Mouse (Mus musculus) forebrain, embryonic 10.5 days (tissue): ENCODE results near the gene Nmt2. TPM values are rescaled to one million over a fixed set of nuclear protein-coding genes. Genes with fewer than 3 reads are reported as not detected.

Source experiments
- DNase-seq: peaks from one replicate; pipeline ENCODE4 v3.0.0-alpha.2; 2017; ENCODE audit warnings: low spot score; ENCODE audit errors: extremely low spot score
- H3K27ac ChIP-seq: fragments of 300-500 bp; sonication (generic); 2 replicates; pipeline ENCODE4 v1.5.1; 2016; ENCODE audit warnings: mild to moderate bottlenecking
- H3K27me3 ChIP-seq: fragments of 300-500 bp; sonication (generic); 2 replicates; pipeline ENCODE4 v1.6.1; 2016; ENCODE audit warnings: mild to moderate bottlenecking; ENCODE audit not compliant: poor library complexity, severe bottlenecking
- H3K36me3 ChIP-seq: fragments of 300-500 bp; sonication (generic); replicated peaks from 2 replicates; pipeline ENCODE4 v1.6.1; 2016; ENCODE audit warnings: mild to moderate bottlenecking, moderate library complexity
- H3K4me1 ChIP-seq: fragments of 300-500 bp; sonication (generic); 2 replicates; pipeline ENCODE4 v1.6.1; 2016
- H3K4me3 ChIP-seq: fragments of 300-500 bp; sonication (generic); 2 replicates; pipeline ENCODE4 v1.5.1; 2016; ENCODE audit warnings: mild to moderate bottlenecking, moderate library complexity
- H3K9me3 ChIP-seq: fragments of 300-500 bp; sonication (generic); 2 replicates; pipeline ENCODE4 v1.6.1; 2016; ENCODE audit warnings: mild to moderate bottlenecking, moderate library complexity
- WGBS: fragments of 180-500 bp; shearing (Covaris S2); methylation state at CpG from one replicate; pipeline ENCODE4 v1.1.7; 2016; 5-methylcytosine and 5-hydroxymethylcytosine counted together
- polyA plus RNA-seq: library from polyadenylated mRNA; unstranded; fragments of >200 nt; fragmentation: Nextera tagmentation; extraction: Ambion mirVana; gene quantifications from 2 replicates; pipeline ENCODE4 v1.2.1, GENCODE M21; 2016

The Nmt2 gene
- polyA plus RNA-seq, 1 experiment from 2014 or later, result 63.6 TPM

DNA sequence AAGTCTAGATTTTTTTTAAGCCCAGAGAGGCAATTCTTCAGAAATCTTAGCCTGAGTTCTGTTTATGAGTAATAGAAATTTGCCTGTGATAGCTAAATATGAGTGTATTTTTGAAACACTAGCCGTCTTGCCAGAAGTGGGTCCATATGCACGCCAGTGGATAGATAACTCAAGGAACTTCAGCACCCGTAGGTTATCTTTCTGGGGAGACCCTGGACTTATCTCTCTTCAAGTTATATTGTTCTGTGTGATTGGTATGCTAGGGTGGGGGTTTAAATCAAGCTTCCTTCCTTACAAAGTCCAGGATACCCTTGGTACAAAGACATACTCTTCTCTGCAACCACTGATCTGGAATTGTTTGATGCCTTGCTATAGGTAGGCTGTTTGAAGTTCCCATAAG lies 1.7 kb downstream of the Nmt2 start:
- Histone ChIP-seq H3K27ac (no peak overlapping the region), H3K9me3 (no peaks in the 10 kb centered on the region), H3K36me3 (no peaks in the 10 kb centered on the region), H3K4me1 (peaks cover 26% of the 10 kb centered on the region), H3K4me3 (peak overlapping the region; percentile 83), H3K27me3 (no peaks in the 10 kb centered on the region)
- DNase-seq, result no peak
- WGBS, result 79% methylated on average over 3 of the region's 3 CpGs

DNA sequence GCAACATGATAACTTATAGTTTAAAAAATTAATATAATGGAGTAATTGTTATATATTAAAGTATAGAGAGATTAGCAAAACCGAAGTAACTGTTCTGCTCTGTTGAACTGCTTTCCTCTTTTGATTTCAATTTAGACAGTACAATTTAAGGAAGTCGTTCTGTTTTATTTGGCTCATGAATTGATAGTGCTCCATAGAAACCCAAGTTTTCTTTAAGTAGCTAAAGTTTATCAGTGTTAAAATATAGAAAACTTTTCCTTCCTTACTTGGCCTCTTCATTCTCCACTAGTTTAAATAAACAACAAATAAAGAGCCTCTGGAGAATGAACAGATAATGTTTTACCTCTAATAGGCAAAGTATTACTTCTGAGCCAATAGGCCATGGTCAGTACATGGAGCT lies 2.2 kb downstream of the Nmt2 start:
- Histone ChIP-seq H3K27ac (no peak overlapping the region), H3K27me3 (no peaks in the 10 kb centered on the region), H3K9me3 (no peaks in the 10 kb centered on the region), H3K4me3 (no peak overlapping the region), H3K36me3 (no peaks in the 10 kb centered on the region), H3K4me1 (peaks cover 26% of the 10 kb centered on the region)
- 91% methylated on average over 2 of the region's 2 CpGs for WGBS
- DNase-seq, result no peak

DNA sequence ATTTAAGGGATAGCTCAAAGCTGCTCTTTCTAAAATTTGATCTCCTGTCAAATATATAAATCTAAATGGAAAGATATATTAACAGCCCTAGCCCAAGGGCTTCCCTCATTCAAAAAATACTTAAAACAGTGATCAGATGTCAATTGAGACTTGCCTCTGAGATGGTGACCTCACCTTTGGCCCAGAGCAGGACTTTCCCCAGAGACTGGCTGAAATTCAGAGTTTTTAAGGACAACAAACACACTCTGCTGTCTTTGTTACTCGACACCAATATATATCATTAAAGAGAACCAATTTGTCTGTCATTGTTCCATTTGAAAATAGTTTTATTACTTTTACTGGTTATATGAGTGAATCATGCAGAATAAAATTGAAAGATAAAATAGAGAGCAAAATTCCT lies 5.6 kb downstream of the Nmt2 start:
- H3K27me3 ChIP-seq, result no peaks in the 10 kb centered on the region
- no peaks in the 10 kb centered on the region for H3K9me3 ChIP-seq
- H3K36me3 ChIP-seq, result no peaks in the 10 kb centered on the region; the same call in 1 of the 2 replicates
- peaks cover 11% of the 10 kb centered on the region for H3K4me1 ChIP-seq
- no peak overlapping the region for H3K4me3 ChIP-seq
- no peak overlapping the region for H3K27ac ChIP-seq
- 91% methylated on average over 1 of the region's 1 CpGs for WGBS
- no peak for DNase-seq

DNA sequence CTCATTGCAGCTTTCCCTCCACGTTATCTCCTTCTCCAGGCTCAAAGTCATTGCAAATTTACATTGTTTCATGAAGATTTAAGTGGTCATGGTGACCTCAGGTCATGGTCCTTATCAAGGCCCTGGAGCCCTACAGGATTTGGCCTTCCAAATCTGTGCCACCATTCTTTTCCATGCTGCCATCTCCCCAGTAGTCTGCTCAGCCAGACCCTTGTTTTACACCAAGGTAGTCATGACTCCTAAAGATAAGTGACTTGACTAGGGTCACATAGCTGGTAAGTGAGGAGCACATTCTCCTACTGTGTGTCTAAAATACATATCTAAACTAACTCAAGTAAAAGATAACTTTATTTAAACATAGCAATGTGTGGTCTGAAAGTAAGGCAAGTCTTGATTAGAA lies 8.2 kb downstream of the Nmt2 start:
- Histone ChIP-seq H3K27ac (no peak overlapping the region), H3K36me3 (no peaks in the 10 kb centered on the region; the same call in 1 of the 2 replicates), H3K4me3 (no peak overlapping the region), H3K4me1 (no peaks in the 10 kb centered on the region), H3K27me3 (no peaks in the 10 kb centered on the region), H3K9me3 (no peaks in the 10 kb centered on the region)
- WGBS, result 86% methylated on average over 1 of the region's 1 CpGs
- no peak for DNase-seq

DNA sequence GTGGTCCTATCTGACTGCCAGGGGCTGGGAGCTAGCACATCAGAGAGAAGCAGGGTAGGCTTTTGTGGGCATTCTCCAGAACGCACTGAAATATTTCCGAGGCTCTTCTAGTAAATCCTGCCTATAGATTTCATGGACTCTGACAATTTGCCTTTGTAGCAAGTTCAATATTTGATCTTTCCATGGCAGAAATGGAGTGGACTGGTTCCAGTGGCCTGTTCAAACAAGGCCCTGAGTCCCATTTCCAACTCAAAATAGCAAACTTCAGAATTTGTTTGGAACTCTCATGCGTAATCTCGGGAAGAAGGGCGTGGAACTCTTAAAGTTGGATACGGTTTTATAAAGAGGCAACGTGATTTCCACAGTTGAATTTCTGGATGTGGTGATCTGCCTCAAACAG lies 11.8 kb downstream of the Nmt2 start:
- no peaks in the 10 kb centered on the region for H3K27me3 ChIP-seq
- no peaks in the 10 kb centered on the region; the same call in 1 of the 2 replicates for H3K36me3 ChIP-seq
- H3K9me3 ChIP-seq, result no peaks in the 10 kb centered on the region
- 97% methylated on average over 7 of the region's 7 CpGs for WGBS
- H3K4me1 ChIP-seq, result no peaks in the 10 kb centered on the region
- H3K4me3 ChIP-seq, result no peak overlapping the region
- H3K27ac ChIP-seq, result no peak overlapping the region
- DNase-seq, result no peak

DNA sequence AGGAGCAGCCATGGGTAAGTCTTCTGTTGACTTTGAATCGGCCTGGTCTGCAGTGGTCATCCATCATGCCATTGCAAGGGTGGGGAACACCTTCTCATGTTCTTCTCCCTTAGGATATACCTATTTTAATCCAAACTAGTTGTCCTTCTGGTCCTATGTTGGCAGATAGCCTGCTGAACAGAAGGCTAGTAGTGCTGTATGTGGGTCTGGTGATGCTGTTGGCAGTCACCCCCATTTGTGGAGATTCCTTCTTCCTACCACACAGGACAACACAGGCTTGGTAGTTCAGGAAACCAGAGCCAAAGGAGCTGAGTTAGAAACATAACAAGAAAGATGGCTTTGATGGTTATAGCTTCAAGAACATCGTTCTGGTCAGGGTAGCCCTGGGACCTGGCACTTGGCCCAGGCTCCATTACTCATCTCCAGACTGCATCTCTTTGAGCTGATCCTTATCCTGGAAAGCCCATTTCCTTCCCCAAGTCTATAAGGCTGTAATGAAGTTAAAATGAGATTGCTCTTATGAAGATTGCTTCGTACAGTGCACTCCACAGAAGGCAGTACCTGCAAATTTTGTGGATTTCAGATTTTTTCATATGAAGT lies 21.5 kb downstream of the Nmt2 start:
- H3K27me3 ChIP-seq, result no peaks in the 10 kb centered on the region
- DNase-seq, result no peak
- H3K27ac ChIP-seq, result no peak overlapping the region
- H3K9me3 ChIP-seq, result peaks cover 2% of the 10 kb centered on the region; the same call in 1 of the 2 replicates
- H3K36me3 ChIP-seq, result peaks cover 31% of the 10 kb centered on the region
- H3K4me3 ChIP-seq, result no peak overlapping the region
- WGBS, result 95% methylated on average over 3 of the region's 3 CpGs
- H3K4me1 ChIP-seq, result no peaks in the 10 kb centered on the region

DNA sequence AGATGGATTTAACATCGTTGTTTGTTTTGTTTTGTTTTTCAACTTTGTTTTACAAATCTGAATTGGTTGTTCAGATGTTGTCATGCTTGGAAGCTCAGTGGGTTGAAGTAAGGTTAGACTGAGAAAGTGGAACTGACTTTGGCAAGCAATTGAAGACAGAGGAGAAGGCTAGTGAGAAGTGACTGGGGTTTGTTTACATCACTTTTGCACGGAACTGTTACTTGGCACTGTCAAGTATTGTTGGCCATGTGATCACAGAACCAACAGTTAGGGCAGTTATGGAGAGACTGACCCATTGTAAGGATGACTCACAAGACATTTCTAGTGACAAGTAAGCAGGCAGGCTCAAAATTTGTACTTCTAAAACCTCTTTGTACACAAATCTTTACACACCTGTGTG lies 39.1 kb downstream of the Nmt2 start:
- 97% methylated on average over 2 of the region's 2 CpGs for WGBS
- Histone ChIP-seq H3K9me3 (no peaks in the 10 kb centered on the region), H3K4me1 (no peaks in the 10 kb centered on the region), H3K27me3 (no peaks in the 10 kb centered on the region), H3K27ac (no peak overlapping the region), H3K4me3 (no peak overlapping the region), H3K36me3 (peaks cover 92% of the 10 kb centered on the region)
- no peak for DNase-seq

DNA sequence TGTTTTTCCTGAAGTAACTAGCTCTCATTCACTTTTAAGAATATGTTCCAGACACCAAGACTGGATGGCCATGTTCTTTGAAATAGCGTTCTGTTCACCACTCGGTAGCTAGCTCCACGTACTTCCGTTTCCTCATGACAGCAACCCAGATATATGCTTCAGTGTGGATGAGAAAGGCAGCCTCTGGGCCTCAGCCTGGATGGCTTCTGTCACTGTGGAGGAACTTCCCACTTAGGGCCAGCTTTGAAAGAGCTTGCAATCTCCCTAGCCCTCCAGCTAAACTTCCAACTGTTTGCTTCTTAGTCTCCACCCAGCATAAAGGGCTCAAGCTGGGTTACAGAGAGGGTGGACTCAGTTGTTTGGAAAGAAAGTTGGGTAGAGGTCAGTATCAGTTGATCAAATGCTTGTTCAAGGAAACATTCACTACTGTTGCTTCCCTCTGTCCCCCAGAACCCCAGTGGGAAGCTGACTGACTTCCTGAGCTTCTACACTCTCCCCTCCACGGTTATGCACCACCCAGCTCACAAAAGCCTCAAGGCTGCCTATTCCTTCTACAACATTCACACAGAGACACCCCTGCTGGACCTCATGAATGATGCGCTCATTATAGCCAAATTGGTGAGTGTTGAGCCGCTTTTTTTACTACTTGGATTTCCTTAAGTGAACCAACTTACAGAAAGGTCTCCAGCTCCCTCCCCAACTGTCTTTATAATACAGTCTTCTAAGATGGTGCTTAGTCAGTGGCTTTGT lies 40.5 kb downstream of the Nmt2 start:
- 97% methylated on average over 7 of the region's 7 CpGs for WGBS
- Histone ChIP-seq H3K9me3 (no peaks in the 10 kb centered on the region), H3K36me3 (peaks cover 92% of the 10 kb centered on the region), H3K4me1 (no peaks in the 10 kb centered on the region), H3K4me3 (no peak overlapping the region), H3K27ac (no peak overlapping the region), H3K27me3 (no peaks in the 10 kb centered on the region)
- DNase-seq, result no peak

DNA sequence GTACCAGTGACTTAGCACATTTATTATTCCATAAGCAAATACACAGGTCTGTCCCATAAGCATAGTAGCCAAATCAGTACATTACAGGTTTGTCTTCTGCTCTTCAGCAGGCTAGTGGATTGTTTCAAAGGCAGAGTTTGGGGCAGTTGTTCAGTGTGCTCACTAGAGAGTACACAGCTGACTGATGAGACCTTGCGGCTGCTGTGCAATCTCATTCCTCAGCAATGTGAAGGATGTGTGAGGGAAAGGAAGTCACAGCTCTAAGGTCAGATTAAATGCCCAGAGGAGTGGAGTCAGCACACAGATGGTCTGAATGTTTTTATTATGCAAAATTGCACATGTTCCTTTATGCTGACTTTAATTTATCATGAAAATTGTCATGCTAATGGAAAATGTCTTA lies 42.5 kb downstream of the Nmt2 start:
- 84% methylated on average over 1 of the region's 1 CpGs for WGBS

DNA sequence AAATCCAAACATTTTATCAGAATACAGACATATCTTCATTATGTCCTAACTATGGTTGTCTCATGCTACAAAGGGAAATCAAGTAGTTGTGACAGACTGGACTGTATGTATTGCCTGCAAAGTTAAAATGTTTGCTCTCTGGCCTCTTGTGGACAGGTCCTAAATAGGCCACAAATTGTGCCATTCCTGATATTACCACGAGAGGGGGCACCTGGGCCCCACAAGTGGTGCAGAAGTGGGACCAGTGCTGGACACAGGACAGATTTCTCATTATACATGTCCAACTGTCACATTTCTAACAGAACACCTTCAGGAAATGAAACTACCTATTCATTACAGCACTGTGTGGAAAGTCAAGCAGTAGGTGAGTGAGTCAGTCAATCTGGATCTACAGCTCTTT lies 43.3 kb downstream of the Nmt2 start:
- 54% methylated on average over 1 of the region's 1 CpGs for WGBS
- H3K36me3 ChIP-seq, result peaks cover 79% of the 10 kb centered on the region
- peak; percentile 29 for DNase-seq
- H3K27ac ChIP-seq, result no peak overlapping the region
- no peaks in the 10 kb centered on the region for H3K27me3 ChIP-seq
- peaks cover 17% of the 10 kb centered on the region for H3K4me1 ChIP-seq
- no peak overlapping the region for H3K4me3 ChIP-seq
- H3K9me3 ChIP-seq, result no peaks in the 10 kb centered on the region

More for the DNA sequence above, 42.5 kb downstream of the Nmt2 start:
- peaks cover 85% of the 10 kb centered on the region for H3K36me3 ChIP-seq
- H3K27me3 ChIP-seq, result no peaks in the 10 kb centered on the region
- H3K4me1 ChIP-seq, result peaks cover 11% of the 10 kb centered on the region
- no peak for DNase-seq
- H3K4me3 ChIP-seq, result no peak overlapping the region
- no peak overlapping the region for H3K27ac ChIP-seq
- H3K9me3 ChIP-seq, result no peaks in the 10 kb centered on the region

DNA sequence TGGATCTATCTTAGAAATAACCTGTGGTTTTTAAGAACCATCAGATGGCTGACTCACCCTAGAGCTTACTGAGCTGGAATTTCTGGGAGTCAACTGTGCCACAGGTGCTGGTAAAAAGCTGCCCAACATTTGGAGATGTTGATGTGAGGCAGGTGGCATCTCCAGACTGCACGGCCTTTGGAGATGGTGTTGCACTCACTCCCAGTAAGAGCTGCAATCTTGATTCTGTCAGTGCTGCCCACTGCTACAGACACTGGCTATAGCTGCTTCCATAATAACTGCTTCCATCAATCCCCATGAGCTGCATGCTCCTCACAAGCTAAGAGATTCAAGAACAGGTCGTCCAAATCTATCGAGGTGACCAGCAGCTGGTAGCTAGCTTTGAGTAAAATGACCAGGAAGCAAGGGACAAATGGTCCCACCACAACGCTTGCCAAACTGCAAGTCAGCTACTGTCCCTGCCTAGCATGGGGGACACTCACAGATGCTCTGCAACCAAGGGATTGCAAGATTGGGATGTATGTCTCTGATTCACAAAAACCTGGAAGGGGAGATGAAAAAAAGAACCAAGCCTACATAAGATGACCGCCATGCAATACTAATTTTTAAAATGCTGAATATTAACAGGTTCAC lies 47.2 kb downstream of the Nmt2 start:
- Histone ChIP-seq H3K4me1 (peaks cover 26% of the 10 kb centered on the region), H3K27ac (peak overlapping the region; percentile 91; the same call in 1 of the 2 replicates), H3K4me3 (peak overlapping the region; percentile 76), H3K27me3 (peaks cover 11% of the 10 kb centered on the region), H3K36me3 (peaks cover 40% of the 10 kb centered on the region), H3K9me3 (no peaks in the 10 kb centered on the region)
- no peak for DNase-seq
- WGBS, result 83% methylated on average over 5 of the region's 5 CpGs

DNA sequence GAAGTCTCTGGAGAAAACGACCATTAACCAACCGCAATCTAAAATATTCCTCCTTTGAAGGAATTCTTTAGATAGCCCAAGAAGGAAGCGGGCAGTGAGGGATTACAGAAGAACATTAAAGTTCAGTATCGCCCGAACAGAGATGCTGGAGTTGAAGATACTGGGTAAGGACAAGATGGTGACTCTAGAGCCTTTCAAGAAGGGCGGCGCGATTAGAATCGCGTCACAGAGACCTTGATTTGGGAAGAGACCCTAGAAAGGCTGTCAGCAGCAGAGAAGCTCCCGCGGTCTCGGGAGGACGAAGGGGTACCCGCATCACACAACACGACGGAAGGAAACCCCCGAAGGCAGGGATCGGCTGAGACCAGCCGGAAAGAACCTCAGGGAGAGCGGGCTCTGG lies 48.0 kb downstream of the Nmt2 start:
- WGBS, result 3% methylated on average over 21 of the region's 21 CpGs
- Histone ChIP-seq H3K36me3 (peaks cover 32% of the 10 kb centered on the region), H3K27ac (peak overlapping the region; percentile 91), H3K4me1 (peaks cover 28% of the 10 kb centered on the region), H3K4me3 (peak overlapping the region; percentile 76), H3K27me3 (peaks cover 19% of the 10 kb centered on the region), H3K9me3 (no peaks in the 10 kb centered on the region)
- DNase-seq, result no peak
